Mouse (Mus musculus) limb, embryonic 12.5 days (tissue): ENCODE measurements at regions not wholly inside any gene's neighbourhood (a gene's known extent, or its start where the extent isn't known, plus 50 kb on each side); places are given as distances from the start of the nearest gene placed in this dataset.
"Not testable (repeated sequence)": the region's sequence is repeated elsewhere in the genome, so short reads cannot be mapped to it uniquely, and the experiment has no call there.

Experiments used
- ATAC-seq: fragments of 200-750 bp; cut with Nextera tagmentation; 2 replicates; pipeline ENCODE4 v1.8.0; 2017; ENCODE audit warnings: low read depth, moderate TSS enrichment; ENCODE audit not compliant: insufficient number of reproducible peaks, insufficient read depth, low FRiP score, low TSS enrichment
- H3K27ac ChIP-seq: fragments of 300-500 bp; sonication (generic); 2 replicates; pipeline ENCODE4 v1.5.1; 2016; ENCODE audit warnings: mild to moderate bottlenecking, moderate library complexity
- H3K27me3 ChIP-seq: fragments of 300-500 bp; sonication (generic); 2 replicates; pipeline ENCODE4 v1.6.1; 2016; ENCODE audit warnings: mild to moderate bottlenecking, moderate library complexity
- H3K36me3 ChIP-seq: fragments of 300-500 bp; sonication (generic); 2 replicates; pipeline ENCODE4 v1.6.1; 2016; ENCODE audit warnings: mild to moderate bottlenecking, moderate library complexity
- H3K4me1 ChIP-seq: fragments of 300-500 bp; sonication (generic); replicated peaks from 2 replicates; pipeline ENCODE4 v1.6.1; 2016
- H3K4me2 ChIP-seq: fragments of 300-500 bp; sonication (generic); 2 replicates; pipeline ENCODE4 v1.6.1; 2016; ENCODE audit warnings: mild to moderate bottlenecking, moderate library complexity
- H3K4me3 ChIP-seq: fragments of 300-500 bp; sonication (generic); replicated peaks from 2 replicates; pipeline ENCODE4 v1.5.1; 2016; ENCODE audit warnings: mild to moderate bottlenecking
- H3K9ac ChIP-seq: fragments of 300-500 bp; sonication (generic); replicated peaks from 2 replicates; pipeline ENCODE4 v1.6.1; 2016; ENCODE audit warnings: mild to moderate bottlenecking, moderate library complexity
- H3K9me3 ChIP-seq: fragments of 300-500 bp; sonication (generic); 2 replicates; pipeline ENCODE4 v1.6.1; 2016; ENCODE audit warnings: mild to moderate bottlenecking, moderate library complexity
- WGBS: fragments of 180-500 bp; shearing (Covaris S2); methylation state at CpG from one replicate; pipeline ENCODE4 v1.1.7; 2016; 5-methylcytosine and 5-hydroxymethylcytosine counted together

- H3K27ac ChIP-seq: no peak overlapping the region
- whole genome bisulfite sequencing: 52% methylated on average over 8 of the region's 8 CpGs
- no peak for ATAC-seq
Observed at GRCm38 (mm10) chr9:72192051-72192952, 80.6 kb upstream of the Tcf12 start.

GRCm38 (mm10) chr9:72192953-72193337 is 81.3 kb upstream of the Tcf12 start:
- not testable (repeated sequence) for H3K9ac ChIP-seq, ATAC-seq, H3K9me3 ChIP-seq, H3K27ac ChIP-seq, H3K4me2 ChIP-seq, H3K36me3 ChIP-seq, H3K4me3 ChIP-seq, H3K27me3 ChIP-seq, H3K4me1 ChIP-seq
- 77% methylated on average over 1 of the region's 1 CpGs for WGBS

More at GRCm38 (mm10) chr9:72192051-72192952, 80.6 kb upstream of the Tcf12 start:
- no peaks in the 10 kb centered on the region for H3K27me3 ChIP-seq
- H3K4me2 ChIP-seq: no peak overlapping the region
- 0 out of 2 replicates have a peak, but pooled peaks cover 4% of the 10 kb centered on the region for H3K4me1 ChIP-seq
- no peak overlapping the region for H3K9ac ChIP-seq
- no peaks in the 10 kb centered on the region for H3K9me3 ChIP-seq
- no peaks in the 10 kb centered on the region for H3K36me3 ChIP-seq
- no peak overlapping the region for H3K4me3 ChIP-seq

GRCm38 (mm10) chr9:72195348-72195747 is 79.3 kb upstream of the Zfp280d start:
- WGBS: 82% methylated on average over 3 of the region's 3 CpGs
- no peak overlapping the region for H3K27ac ChIP-seq
- H3K9ac ChIP-seq: no peak overlapping the region
- ATAC-seq: no peak
- peaks cover 3% of the 10 kb centered on the region; the same call in 1 of the 2 replicates for H3K9me3 ChIP-seq
- 0 out of 2 replicates have a peak, but pooled peaks cover 4% of the 10 kb centered on the region for H3K4me1 ChIP-seq
- no peak overlapping the region for H3K4me3 ChIP-seq
- H3K4me2 ChIP-seq: no peak overlapping the region
- H3K27me3 ChIP-seq: no peaks in the 10 kb centered on the region
- no peaks in the 10 kb centered on the region for H3K36me3 ChIP-seq

- Histone ChIP-seq H3K4me2 (no peak overlapping the region), H3K27ac (no peak overlapping the region), H3K27me3 (no peaks in the 10 kb centered on the region), H3K4me1 (0 out of 2 replicates have a peak, but pooled peaks cover 4% of the 10 kb centered on the region), H3K4me3 (no peak overlapping the region), H3K9ac (no peak overlapping the region), H3K36me3 (no peaks in the 10 kb centered on the region), H3K9me3 (peaks cover 3% of the 10 kb centered on the region; the same call in 1 of the 2 replicates)
- WGBS: 78% methylated on average over 10 of the region's 10 CpGs
- no peak for ATAC-seq
Observed at GRCm38 (mm10) chr9:72196626-72197330, 77.9 kb upstream of the Zfp280d start.

- H3K36me3 ChIP-seq: no peaks in the 10 kb centered on the region
- no peak overlapping the region for H3K4me2 ChIP-seq
- no peak for ATAC-seq
- no peak overlapping the region for H3K9ac ChIP-seq
- H3K27me3 ChIP-seq: no peaks in the 10 kb centered on the region
- 0 out of 2 replicates have a peak, but pooled peaks cover 2% of the 10 kb centered on the region for H3K4me1 ChIP-seq
- no peak overlapping the region for H3K27ac ChIP-seq
- H3K4me3 ChIP-seq: no peak overlapping the region
- H3K9me3 ChIP-seq: peaks cover 3% of the 10 kb centered on the region; the same call in 1 of the 2 replicates
- 86% methylated on average over 11 of the region's 11 CpGs for WGBS
Observed at GRCm38 (mm10) chr9:72197331-72197732, 77.3 kb upstream of the Zfp280d start.

GRCm38 (mm10) chr9:72198976-72199375 is 75.7 kb upstream of the Zfp280d start:
- H3K27me3 ChIP-seq: no peaks in the 10 kb centered on the region
- WGBS: 90% methylated on average over 5 of the region's 5 CpGs

GRCm38 (mm10) chr9:72204357-72204905 is 70.2 kb upstream of the Zfp280d start:
- no peak overlapping the region for H3K27ac ChIP-seq
- H3K27me3 ChIP-seq: no peaks in the 10 kb centered on the region
- ATAC-seq: no peak
- no peak overlapping the region for H3K9ac ChIP-seq
- H3K36me3 ChIP-seq: no peaks in the 10 kb centered on the region
- H3K9me3 ChIP-seq: peaks cover 3% of the 10 kb centered on the region; the same call in 1 of the 2 replicates
- H3K4me1 ChIP-seq: no peaks in the 10 kb centered on the region
- WGBS: 87% methylated on average over 2 of the region's 2 CpGs
- no peak overlapping the region for H3K4me3 ChIP-seq
- H3K4me2 ChIP-seq: no peak overlapping the region

More at GRCm38 (mm10) chr9:72198976-72199375, 75.7 kb upstream of the Zfp280d start:
- H3K9me3 ChIP-seq: peaks cover 3% of the 10 kb centered on the region; the same call in 1 of the 2 replicates
- H3K4me3 ChIP-seq: no peak overlapping the region
- no peak overlapping the region for H3K4me2 ChIP-seq
- H3K36me3 ChIP-seq: no peaks in the 10 kb centered on the region
- no peak overlapping the region for H3K9ac ChIP-seq
- no peaks in the 10 kb centered on the region for H3K4me1 ChIP-seq
- no peak for ATAC-seq
- H3K27ac ChIP-seq: no peak overlapping the region

GRCm38 (mm10) chr9:72205815-72206214 is 68.8 kb upstream of the Zfp280d start:
- no peak overlapping the region for H3K27ac ChIP-seq
- H3K27me3 ChIP-seq: no peaks in the 10 kb centered on the region
- H3K4me1 ChIP-seq: no peaks in the 10 kb centered on the region
- no peak overlapping the region for H3K4me2 ChIP-seq
- no peak for ATAC-seq
- H3K36me3 ChIP-seq: no peaks in the 10 kb centered on the region
- H3K9me3 ChIP-seq: no peaks in the 10 kb centered on the region
- no peak overlapping the region for H3K4me3 ChIP-seq
- no peak overlapping the region for H3K9ac ChIP-seq
- 63% methylated on average over 7 of the region's 7 CpGs for WGBS

- H3K27ac ChIP-seq: no peak overlapping the region
- no peak for ATAC-seq
- no peak overlapping the region for H3K9ac ChIP-seq
- 84% methylated on average over 2 of the region's 2 CpGs for WGBS
- H3K4me2 ChIP-seq: no peak overlapping the region
- no peaks in the 10 kb centered on the region for H3K27me3 ChIP-seq
- no peaks in the 10 kb centered on the region for H3K4me1 ChIP-seq
- H3K4me3 ChIP-seq: no peak overlapping the region
- H3K36me3 ChIP-seq: no peaks in the 10 kb centered on the region
- no peaks in the 10 kb centered on the region for H3K9me3 ChIP-seq
Observed at GRCm38 (mm10) chr9:72206911-72207310, 67.7 kb upstream of the Zfp280d start.

- ATAC-seq: no peak
- WGBS: 53% methylated on average over 7 of the region's 7 CpGs
- H3K27ac ChIP-seq: no peak overlapping the region
- no peaks in the 10 kb centered on the region for H3K27me3 ChIP-seq
- H3K9ac ChIP-seq: no peak overlapping the region
- H3K4me3 ChIP-seq: no peak overlapping the region
- no peaks in the 10 kb centered on the region for H3K9me3 ChIP-seq
- no peak overlapping the region for H3K4me2 ChIP-seq
- no peaks in the 10 kb centered on the region for H3K36me3 ChIP-seq
- H3K4me1 ChIP-seq: no peaks in the 10 kb centered on the region
Observed at GRCm38 (mm10) chr9:72208296-72208695, 66.4 kb upstream of the Zfp280d start.
